Mouse (Mus musculus) left cerebral cortex, postnatal 10 days (tissue): ENCODE results near the gene Gm49337. TPM values are rescaled to one million over a fixed set of nuclear protein-coding genes. Genes with fewer than 3 reads are reported as not detected.
"Not testable (repeated sequence)": the region's sequence is repeated elsewhere in the genome, so short reads cannot be mapped to it uniquely, and the experiment has no call there.

Source experiments
- DNase-seq, 2 experiments: peaks; one replicate each; pipeline ENCODE4 v3.0.0; 2021 to 2022; ENCODE audit warnings: low spot score in 2 of 2, mixed read lengths in 1 of 2; ENCODE audit errors: extremely low spot score in 1 of 2
- intact Hi-C: fragments of 180-260 bp; cut with DNase I; formaldehyde crosslinking; loops from one replicate; pipeline ENCODE4 v1.15.1; 2025
- total RNA-seq, 2 experiments: library from RNA; stranded (reverse); gene quantifications; 2 replicates each; pipeline ENCODE4 v1.2.3; 2021

Gm49337 gene
- total RNA-seq, 2 experiments from 2014 or later = not detected

DNA sequence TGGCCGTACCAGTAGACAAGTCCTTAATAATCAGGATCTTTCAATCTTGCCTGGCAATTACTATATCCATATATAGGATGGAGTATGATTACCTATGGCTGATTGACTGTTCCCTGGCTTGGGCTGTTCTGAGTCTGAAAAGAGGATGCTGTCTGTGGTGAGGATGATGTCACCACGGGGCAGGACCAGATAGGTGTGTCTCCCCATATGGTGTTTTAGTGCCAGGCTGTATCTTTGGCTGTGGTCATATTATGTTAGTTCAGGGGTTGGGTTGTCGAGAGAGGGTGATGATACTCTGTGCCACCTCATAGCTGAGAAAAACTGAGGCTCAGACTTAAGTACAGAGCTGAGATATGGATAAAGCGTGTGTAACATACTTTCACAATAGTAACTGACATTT lies 11.9 kb downstream of the Gm49337 start:
- intact Hi-C loops = no loop called here
- DNase-seq = no peak

GRCm38 (mm10) chr4:116192286-116192835 lies 19.2 kb downstream of the Gm49337 start:
- DNase-seq = peak in 1 of 2 experiments; percentile 76
- intact Hi-C loops = no loop called here

- DNase-seq = no peak
- intact Hi-C loops = no loop called here
Measured at GRCm38 (mm10) chr4:116193583-116194383, 20.6 kb downstream of the Gm49337 start.

GRCm38 (mm10) chr4:116198422-116198821 lies 25.2 kb downstream of the Gm49337 start:
- DNase-seq = no peak
- intact Hi-C loops = no loop called here

DNA sequence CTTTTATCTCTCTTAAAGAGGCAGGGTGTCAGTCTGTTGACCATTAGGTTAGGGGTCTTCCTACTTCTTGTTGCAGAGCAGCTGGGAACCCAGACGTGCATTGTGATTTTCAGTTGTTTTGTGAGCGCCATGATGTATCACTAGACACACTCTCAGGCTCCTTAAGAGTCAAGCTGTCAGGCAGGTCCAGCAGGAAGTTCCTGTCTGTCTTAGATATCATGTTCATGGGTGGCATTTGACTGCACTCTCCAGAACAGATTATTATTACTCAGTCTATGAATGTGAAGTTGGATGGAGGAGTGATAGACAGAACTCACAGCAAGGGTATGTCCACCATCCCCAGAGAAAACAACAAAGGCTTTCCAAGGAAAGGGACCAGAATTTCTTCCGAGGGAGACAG lies 31.2 kb downstream of the Gm49337 start:
- intact Hi-C loops = no loop called here
- no peak for DNase-seq

- DNase-seq = no peak
- intact Hi-C loops = no loop called here
Measured at GRCm38 (mm10) chr4:116206531-116206930, 33.3 kb downstream of the Gm49337 start.

DNA sequence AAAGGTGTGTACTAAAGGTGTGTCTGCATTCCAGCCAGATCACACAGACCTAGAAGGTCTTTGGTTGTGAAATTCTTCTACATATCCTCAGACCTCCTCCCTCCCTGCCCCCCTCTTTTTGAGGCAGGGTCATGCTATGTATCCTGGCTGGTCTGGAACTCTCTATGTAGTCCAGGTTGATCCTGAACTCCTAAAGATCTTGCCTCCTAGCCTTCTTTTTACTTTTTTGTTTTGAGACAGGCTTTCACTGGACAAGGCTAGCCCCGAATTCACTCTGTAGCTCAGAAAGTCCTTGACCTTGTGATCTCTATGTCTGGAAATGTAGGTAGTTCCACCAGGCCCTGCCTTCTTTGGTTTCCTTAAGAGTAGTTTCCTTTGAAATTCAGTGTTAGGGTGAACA lies 35.7 kb downstream of the Gm49337 start:
- DNase-seq = no peak
- intact Hi-C loops = no loop called here

DNA sequence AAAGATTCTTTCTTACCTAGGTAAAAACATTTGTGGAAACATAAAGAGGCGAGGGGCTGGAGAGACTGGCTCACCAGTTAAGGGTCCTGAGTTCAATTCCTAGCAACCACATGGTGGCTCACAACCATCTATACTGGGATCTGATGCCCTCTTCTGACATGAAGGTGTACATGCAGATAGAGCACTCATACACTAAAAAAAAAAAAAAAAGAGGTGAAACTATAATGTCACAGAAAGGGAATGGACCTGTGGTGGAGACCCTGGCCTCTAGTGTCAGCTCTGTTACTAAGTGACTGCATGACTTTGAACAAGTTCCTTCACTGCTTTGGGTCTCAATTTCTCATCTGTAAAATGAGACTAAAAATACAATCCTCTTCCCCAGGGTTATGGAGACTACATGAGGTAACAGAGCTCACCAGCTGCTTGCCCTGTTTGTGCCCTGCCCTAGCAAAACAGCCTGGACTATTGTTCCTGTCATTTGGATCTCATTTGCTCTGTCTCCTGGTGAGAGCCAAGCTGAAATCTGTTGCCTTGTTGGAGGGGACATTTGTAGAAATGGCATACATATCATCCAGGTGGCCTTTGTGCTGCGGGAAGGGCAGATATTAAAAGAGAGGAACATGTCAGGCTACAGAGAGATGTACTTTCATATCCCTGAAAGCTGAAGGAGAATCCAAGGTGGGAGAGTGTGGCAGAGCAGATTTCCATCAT lies 42.9 kb downstream of the Gm49337 start:
- no peak for DNase-seq
- intact Hi-C loops = no loop called here

GRCm38 (mm10) chr4:116217046-116217445 lies 43.9 kb downstream of the Gm49337 start:
- peak in 1 of 2 experiments; percentile 16 for DNase-seq
- intact Hi-C loops = no loop called here

GRCm38 (mm10) chr4:116217661-116218060 lies 44.5 kb downstream of the Gm49337 start:
- intact Hi-C loops, DNase-seq: not testable (repeated sequence)

DNA sequence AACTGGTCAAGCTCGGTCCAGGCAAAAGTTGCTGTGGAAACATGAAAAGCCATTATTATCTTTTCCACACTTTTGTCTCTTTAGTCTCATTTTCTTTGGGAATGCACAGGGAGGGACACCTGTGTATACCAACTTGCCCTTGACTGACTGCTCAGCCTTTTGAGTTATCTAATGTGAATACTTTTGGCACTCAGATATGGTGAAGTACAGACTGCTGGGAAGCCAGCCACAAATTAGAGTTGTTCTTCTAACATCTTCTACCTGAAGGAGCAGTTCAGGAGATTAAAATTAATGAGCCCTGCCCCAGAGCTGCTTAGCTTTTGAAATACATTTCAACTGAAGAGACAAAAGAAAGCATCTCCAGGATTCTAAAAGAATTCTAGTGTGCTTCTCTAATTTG lies 45.9 kb downstream of the Gm49337 start:
- DNase-seq = no peak

GRCm38 (mm10) chr4:116220071-116220650 lies 47.0 kb downstream of the Gm49337 start:
- DNase-seq = no peak
- intact Hi-C loops = loop anchor here (5.0 kb wide), 1 partner anchor 43 kb away; no protein-coding TSS in a partner anchor

More for the DNA sequence above, 45.9 kb downstream of the Gm49337 start:
- intact Hi-C loops = no loop called here

DNA sequence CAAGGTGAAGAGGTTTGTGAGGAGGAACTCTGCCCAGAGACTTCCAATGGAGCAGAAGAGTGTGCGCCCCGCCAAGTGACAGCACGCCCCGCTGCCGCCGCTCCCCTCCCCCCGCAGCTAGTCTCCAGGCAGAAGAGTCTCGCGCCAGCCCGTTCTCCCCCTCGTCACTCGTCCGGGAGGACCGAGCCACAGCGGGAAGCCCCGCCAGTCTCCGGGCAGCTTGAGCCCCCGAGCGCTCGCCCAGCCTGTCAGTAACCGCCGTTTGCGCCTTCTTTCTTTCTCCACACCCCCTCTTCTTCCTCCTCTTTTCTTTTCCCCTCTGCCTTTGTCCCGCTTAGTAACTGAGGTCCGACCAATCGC lies 47.6 kb downstream of the Gm49337 start:
- peak in 1 of 2 experiments; percentile 91 for DNase-seq
- intact Hi-C loops = loop anchor here (5.0 kb wide), 1 partner anchor 43 kb away; no protein-coding TSS in a partner anchor

GRCm38 (mm10) chr4:116221140-116221851 lies 48.1 kb downstream of the Gm49337 start, which contains the start of gene Pik3r3:
Gene Pik3r3, plus strand, starts transcription at chr4:116221618.
- peak; percentile 99 to 100 for DNase-seq
- intact Hi-C loops = loop anchor here (5.0 kb wide), 1 partner anchor 44 kb away; no protein-coding TSS in a partner anchor

- intact Hi-C loops = loop anchor here (5.0 kb wide), 1 partner anchor 45 kb away; no protein-coding TSS in a partner anchor
- DNase-seq = no peak
Measured at GRCm38 (mm10) chr4:116221996-116222842, 49.0 kb downstream of the Gm49337 start.

- intact Hi-C loops = loop anchor here (5.0 kb wide), 1 partner anchor 45 kb away; no protein-coding TSS in a partner anchor
- DNase-seq = no peak
Measured at GRCm38 (mm10) chr4:116222843-116223119, 49.6 kb downstream of the Gm49337 start.

- no peak for DNase-seq
- intact Hi-C loops = no loop called here
Measured at GRCm38 (mm10) chr4:116243377-116243776, 70.2 kb downstream of the Gm49337 start.

- no peak for DNase-seq
- intact Hi-C loops = no loop called here
Measured at GRCm38 (mm10) chr4:116244240-116244639, 71.1 kb downstream of the Gm49337 start.
